Mouse (Mus musculus) right cerebral cortex, postnatal 4 days (tissue): Measurements from ENCODE around the gene Kcnab1.

Source experiments
- DNase-seq: peaks from one replicate; pipeline ENCODE4 v3.0.0-alpha.2; 2022

Kcnab1 gene

DNA sequence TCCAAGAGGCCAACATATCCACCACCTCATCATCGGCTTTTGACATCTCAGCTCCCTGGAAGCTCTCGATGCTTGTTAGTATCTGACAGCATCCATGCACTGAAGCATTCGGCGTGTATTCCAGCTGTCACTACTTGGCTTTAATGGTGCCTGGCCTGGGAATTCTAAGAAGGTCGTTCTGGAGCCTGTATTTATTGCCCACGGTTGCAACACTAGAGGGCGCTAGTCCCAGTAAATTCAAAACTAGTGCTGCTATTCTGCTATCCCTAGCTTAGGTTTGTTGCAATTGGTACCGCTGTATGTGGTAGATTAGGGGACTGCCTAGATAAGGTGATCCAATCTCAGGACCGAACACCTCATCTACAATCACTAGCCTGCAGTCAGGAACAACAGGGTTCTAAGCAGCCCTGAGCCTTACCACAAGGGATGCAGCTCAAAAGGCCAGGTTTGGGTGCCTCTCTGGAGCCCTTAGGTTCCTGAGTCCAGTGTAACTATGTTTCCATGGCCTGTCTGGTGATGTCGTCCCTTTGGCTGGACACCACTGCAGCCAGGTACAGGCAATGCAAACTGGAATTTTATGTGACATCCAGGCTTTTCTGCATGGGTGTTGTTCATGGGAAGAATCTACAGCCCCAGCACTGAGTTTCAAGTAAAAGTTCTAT lies 208.8 kb downstream of the Kcnab1 start:
- peak; percentile 17 for DNase-seq

DNA sequence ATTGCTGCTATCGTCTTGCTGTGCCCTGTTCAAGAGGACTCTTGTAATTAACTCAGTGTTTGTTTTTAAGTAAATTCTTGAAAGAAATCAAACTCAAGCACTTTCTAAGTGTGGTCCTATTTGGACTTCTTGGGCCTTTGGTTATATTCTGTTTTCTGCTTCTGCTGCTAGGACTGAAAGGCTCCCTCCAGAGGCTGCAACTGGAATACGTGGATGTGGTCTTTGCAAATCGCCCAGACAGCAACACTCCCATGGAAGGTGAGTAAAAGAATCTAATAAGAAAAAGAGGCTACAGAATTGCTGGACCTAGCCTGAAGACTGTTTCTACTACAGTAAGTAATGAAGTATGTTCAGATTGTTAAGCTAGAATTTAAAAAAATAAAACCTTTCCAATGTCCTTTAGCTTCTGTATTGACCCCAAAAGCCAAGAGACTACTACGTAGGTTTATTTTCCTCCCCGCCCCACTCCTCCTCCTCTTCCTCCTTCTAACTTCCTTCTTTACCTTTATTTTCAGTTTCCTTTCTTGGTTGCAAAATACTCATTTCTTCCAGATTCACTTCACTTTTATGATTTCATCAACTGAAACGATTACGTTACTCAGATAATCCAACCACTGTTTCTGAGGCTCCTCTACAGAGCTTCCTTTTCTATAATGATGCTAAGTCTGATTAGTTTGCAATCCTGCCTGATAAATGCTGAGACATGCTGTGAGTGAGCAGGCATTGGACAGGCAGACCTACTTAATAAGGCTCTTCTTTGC lies 210.2 kb downstream of the Kcnab1 start:
- no peak for DNase-seq

DNA sequence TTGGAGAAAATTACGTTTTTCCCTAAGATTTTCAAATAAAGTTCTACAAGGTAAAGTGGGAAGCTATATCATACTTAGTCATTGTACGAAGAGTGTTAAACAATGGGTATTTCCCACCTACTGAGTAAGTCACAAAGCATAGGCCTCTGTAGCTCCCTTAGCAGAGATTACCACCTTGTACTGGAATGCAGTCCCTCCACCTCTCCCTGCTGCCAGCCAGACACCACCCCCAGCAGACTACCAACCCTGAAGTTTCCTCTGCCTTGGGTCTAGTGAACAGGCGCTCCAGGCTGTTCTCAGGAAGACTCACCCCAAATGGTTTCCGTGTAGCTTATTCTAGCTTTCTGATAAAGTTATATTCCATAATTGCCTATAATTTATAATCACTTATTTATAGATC lies 211.8 kb downstream of the Kcnab1 start:
- no peak for DNase-seq

DNA sequence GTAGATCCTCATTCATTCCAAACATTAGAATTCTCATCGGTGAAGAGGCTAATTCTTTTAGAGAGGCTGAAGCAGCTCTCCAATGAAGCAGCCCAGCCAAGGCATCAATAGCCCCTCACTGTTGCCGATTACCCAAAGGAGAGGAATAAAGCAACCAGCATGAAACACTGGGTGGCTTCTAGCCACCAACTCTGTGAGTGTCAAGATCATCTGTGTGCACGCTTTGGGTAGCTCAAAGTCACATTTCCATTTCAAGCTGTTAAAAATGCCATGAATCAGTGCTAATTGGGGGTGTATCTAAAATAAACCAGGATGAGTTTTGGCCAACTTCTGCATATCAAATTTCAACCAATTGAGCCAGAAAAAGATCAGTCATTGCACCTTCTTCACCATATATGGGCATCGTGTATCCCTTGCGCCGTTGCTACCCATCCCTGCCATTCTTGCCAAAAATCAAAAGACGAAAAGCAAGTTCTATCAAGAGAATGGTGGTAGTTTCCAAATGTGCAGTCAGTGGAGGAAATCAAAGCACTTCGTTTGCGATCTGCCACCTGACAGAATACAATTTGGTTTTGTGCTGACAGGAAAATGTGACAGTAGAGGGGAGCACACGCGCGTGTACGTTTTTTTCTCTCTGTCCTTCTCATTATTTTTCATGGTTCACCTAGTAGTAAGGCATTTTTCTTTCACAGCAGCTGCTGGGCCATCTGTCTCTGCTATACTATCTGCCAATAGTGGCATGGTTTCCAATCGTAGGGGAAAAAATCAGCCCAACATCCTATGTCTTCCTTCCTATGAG lies 213.0 kb downstream of the Kcnab1 start:
- peak; percentile 14 for DNase-seq

DNA sequence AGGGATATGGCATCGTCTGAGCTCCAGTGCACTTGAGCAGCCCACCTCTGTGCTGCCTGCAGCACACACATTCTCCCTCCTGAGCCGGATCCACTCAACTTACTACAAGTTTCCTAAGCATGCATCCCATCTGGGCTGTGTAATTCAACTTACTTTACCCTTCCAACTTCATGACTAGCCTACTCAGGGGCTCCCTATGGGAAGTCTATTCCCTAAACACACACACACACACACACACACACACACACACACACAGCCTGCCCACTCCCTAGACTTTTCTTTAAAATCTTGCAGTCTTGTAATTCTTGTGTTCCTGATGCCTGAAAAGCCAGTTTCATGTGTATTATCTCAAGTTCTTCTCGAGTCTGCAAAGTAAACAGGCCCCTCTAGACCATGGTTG lies 216.1 kb downstream of the Kcnab1 start:
- DNase-seq = no peak

DNA sequence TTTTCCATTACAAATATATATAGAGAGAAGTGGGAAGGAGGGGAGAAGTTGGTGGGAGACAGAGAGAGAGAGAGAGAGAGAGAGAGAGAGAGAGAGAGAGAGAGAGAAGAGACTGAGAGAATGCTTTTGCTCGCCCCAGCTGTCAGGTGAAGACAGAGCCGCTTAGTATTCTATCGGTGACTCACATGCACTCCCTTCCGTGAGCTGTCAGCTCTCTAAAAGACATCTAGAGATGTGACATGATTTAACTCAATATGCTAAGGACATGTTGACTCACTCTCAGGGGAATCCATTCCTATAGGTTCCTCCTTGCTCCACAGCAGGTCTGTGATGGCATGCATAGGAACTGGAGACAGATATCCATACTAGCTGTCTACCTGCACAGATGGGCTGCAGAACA lies 219.6 kb downstream of the Kcnab1 start:
- no peak for DNase-seq

DNA sequence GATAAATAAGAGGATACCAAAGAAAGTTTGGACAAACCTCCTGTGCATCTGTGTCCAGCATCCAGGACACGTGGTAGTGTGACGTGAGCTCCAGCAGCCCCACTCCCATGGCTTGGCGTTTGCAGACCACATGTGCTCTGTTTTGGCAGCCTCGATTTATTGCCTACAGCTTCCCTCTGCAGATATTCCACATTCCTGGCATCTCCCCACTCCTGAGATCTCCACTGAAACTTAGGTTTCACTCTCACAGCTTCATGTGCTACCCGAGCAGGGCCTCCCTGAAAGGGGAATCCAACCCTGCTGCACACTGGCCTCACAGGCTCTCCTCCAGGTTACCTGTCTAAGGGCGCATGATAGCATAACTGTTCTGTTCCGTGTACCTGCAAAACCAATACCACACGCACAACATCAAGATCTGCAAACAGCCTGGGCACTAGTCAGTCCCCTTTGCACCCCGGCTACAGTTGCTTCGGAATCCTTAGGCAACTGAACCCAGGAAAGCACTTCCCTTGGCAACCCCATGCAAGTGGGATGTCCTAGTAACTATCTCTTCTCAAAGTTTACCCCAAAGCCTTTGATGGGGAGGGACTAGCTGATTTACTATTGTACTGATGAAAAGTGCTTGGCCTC lies 228.8 kb downstream of the Kcnab1 start:
- DNase-seq = no peak

DNA sequence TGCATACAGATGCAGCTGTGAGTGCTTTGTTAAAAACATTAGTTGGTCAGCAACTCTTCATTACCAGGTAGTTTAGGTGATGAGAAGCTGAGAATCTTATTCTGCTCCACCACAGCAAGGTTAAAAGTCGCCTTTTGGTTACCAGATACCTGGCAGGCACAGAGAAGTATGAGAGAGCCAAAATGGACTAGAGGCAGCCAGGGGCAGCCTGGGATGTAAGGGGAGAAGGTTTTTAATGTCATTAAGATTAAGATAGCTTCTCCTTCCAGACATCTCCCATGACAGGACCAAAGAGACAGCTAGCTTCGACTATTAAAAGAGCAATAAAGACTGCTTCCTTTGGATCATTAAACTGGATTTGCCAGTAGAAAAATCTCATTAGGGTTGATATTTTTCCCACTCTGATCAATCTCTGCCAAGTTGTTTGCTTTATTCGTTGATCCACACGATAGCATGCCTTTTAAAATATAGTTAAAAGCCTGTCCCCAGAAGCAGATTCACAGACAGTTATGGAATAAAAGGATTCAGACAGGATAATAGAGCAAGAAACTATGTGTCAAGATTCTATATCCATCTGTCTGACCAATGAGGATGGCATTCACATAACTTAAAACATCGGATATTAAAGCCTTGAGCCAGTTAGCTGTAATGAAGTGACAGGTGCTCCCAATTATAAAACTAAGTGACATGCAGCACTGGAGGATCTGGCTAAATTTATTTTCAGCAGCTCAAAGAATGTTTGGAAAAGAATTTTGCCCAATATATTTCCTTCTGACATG lies 231.2 kb downstream of the Kcnab1 start:
- no peak for DNase-seq

DNA sequence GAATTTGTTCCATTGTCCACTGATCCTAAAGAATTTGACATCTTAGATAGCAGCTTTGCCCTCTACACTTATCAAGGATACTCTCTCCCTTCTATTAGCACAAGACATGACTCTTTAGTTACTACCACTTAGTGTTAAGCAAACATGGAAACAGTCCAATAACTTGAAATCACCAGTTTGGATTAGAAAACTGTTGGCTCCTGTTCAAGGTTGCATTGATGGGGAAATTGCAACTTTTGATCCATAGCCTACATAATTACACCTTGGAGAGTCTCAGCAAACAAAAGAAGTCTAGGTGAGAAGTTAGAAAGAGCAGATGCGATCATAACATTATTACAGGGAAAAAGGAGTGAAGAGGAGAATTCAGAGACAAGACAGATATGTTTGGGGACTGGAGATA lies 237.0 kb downstream of the Kcnab1 start:
- no peak for DNase-seq

DNA sequence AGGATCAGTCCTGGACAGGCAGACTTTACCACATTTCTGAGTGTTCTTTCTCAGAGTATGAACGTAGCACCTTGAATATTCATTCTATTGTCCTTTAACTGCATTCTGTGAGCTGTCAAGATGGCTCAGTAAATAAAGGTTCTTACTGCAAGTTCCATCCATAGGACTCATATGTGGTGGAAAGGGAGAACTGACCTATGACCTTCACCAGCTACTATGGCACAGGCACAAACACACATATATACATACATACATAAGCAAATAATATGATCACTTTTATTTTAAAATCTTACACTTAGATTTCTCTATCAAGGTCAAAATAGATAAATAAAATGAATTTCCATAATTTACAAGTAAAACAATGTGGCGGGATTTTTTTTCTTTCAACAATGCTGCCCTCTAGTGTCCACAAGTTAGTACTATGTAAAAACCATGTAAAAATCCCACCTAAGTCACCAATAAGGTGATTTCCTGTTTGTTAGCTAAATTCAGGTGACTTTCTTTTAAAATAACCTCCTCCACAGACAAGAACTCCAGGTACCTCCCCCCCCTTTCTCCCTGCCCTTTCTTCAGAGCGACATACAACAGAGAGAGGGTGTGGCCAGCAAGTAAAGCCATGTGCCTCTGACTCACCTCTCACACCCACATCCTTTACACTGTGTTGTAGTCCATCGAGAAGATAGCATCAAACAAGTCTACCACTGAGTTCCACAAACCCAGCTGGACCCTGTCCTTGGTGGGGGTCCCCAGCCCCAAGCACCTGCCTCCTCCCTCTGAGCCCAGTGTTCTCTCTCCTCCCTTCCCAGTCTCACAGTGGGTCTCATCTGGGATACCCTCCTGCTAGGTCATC lies 243.3 kb downstream of the Kcnab1 start:
- DNase-seq = no peak

DNA sequence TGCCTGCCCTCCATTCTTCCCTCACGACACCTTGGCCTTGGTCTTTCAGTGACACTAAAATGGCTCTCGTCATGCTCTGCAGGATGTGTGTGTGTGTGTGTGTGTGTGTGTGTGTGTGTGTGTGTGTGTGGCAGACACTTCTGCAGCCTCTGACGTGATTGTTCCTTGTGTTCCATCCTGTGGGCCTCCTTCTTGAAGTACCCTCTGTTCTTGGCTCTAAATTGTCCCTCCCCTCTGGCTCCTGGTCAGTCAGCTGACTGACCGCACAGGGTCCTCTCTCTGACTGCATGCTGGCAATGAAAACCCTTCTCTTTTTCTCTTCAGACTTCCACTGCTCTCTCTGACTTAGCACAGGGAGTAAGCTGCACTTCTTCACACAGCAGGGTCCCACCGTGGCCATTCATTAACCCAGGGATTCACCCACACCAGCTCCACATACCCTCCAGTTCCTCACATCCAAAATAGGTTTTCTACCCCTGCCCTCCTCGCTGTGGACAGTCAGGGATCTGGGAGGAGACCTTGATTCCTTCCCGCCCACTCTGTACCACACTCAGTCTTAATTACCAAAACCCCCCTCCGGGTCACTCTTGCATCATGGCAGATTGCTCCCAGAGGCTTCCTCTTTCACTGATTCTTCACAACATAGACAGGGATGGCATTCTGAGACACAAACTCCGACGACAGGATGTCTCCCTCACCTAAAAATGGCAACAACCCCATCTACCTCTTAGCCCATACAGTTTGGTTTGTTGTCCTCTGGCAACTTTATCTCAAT lies 244.3 kb downstream of the Kcnab1 start:
- no peak for DNase-seq

DNA sequence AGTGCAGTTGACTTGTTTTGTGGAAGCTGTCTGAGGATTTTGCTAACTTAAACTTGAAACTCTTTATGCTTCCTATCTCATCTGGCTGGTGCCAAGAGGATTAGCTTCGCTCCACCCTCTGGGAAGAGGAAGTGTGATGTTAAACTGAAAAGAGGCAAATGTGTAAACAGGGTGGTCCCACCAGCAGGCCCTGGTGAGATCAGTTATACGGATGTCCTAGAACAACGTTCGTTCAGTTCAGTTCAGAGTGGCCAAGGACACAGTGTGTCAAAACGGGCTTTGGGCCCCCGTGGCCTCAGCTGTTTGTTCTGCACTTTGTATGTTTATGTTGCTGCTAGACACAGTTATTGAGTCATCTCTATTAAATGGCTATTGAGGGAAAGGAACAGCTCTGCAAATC lies 246.3 kb downstream of the Kcnab1 start:
- no peak for DNase-seq

DNA sequence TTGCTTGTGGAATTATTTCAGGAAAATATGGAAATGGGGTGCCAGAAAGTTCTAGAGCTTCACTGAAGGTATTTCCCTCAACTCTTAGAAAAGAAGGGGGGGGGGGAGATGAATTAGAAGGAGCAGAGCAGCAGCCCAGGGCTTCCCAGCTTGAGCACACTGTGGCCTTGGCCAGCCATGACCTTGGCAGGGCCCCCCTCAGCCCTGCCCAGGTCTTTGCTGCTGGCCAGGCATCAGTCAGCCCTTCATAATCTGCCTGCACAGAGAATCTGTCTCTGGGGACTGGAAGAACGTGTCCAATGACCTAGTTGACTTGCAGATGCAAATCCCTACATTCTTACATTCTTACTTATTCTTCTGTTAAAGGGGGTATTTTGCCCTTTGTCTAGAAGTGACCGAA lies 249.1 kb downstream of the Kcnab1 start:
- DNase-seq = no peak

DNA sequence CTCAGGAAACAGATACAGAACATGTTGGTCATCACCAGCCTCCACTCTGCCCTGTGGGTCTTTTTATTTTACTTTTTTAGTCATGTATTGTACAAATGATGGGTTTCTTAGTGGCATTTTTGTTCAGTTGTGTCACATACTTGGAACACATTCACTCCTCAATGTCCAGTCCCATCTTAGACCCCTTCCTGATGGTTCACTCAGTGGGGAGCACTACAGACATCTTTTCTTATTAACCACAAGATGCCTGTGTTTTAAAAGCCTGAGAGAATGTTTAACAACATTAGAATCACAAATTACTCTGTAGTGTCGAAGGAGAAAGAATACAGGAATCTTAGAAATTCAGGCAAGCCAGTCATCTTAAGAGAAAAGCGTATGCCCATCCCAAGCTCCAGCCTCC lies 249.7 kb downstream of the Kcnab1 start:
- DNase-seq = no peak

DNA sequence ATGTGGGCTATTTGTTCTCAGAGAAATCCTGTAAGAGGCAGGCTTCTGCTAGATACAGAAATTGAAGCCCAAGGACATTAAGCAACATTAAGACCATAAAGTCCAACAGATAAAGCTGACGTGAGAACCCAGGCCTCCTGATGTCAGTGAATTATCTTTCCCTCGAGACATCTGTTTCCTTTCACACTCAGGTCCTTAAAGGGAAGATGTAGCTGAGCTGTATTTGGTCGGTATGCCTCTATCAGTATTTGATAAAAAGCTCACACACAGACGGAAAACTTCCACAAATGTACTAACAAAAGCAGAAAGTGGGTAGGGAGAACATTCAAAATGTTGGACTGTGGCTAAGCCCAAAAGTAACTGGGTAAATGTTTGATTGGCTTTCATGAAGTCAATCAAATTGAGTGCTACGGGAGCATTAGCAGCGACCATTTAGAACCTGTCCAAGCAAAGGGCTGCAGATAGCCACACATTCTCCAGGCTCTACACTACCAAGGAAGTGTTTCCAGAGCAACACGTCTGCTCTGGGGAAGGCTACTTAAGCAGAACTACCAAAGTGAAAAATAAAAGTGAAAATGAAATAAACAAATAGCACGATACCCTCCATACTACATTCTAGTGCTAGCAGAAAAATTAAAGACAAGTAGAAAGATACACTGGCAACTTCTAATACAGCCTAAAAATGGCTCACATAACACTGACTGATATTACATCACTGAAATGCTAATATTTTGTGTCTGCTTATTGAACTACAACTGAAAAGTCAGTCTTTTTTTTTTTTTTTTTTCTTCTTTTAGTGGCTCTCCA lies 251.2 kb downstream of the Kcnab1 start:
- no peak for DNase-seq

DNA sequence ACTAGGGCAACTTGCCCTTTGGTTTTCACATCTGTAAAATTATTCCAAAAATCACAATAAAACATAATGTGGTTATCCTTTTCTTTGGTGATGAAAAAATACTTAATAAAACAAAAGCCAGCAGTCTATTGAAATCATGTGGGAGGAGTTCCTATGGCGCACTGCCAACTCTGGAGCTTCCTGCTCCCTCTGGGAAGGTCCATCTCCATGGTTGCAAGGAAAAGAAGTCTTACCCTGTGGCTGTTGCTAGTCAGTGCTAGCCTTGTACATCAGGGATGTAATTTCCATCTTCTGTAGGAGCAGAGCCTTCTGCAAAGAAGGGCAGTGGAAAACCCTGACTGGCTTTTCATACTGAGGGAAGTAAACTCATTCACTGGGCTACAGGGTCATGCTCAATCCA lies 254.3 kb downstream of the Kcnab1 start:
- DNase-seq = no peak

DNA sequence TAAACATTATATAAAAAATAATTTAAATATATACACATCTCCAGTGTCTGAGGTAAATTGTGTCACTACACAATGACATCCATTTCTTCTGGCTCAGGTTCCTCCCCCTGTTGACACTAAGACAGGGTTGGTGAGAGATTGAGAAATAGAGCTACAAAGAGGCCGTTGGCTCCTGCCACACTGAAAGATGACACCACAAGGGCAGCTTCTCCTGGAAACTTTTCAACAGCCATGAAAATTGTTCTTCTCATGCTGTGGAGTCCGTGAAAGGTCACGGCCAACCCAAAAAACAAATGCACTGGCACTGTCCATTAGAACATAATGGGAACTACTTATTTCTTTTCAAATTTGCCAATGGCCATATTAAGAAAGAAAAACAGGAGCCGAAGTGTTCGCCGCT lies 256.0 kb downstream of the Kcnab1 start:
- no peak for DNase-seq

DNA sequence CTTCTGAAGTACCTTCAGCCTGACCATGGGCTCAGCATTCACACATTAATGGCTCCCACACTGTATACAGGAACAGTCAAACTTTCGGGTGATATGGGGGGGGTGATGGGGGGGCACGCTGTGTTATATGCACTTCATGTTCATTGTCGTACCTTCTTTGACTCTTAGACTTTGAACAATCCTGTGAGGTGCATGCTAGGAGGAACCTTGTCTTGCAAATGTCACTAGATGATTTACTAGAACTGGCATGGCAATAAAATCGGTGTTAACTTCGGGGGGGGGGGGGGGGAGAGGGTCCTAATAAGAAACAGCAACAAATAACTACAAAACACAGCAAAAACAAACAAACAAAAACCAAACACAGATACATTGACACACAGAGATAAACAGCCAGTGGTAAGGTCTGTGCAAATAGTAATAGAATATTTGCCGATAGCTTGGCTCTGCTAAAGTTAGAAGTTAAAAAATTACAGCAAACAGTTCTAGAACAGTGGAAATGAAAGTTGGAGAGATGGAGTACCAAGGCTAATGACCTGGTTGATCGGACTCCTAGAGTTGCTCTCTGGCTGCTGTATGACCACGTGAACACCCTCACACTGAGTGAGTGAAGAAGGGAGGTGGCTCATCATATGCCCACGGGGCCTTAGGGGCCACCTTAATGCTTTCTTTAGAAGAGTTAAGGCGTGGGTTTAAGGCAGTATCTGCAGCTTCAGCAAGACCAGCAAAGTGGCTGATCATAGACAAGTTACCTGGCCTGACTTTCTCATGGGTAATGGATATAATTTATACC lies 256.9 kb downstream of the Kcnab1 start:
- DNase-seq = no peak

DNA sequence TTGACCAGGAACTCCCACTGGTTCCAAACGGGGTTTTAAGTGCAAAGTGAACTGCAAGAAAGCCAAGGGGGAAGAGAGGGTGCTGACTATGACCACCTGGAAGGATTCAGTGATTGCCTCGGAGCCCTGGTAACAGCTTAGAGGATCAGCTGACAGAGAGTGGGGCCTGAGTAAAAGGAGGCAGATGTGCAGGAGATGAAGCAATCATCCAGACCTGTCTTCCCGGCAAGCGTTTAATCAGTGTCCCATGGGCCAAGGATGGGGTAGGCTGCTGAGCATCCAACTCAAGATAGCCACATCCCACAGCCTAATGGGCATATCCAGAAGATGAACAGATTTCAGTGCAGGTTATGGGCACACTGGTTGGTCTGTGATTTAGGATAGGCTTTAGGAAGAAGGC lies 258.8 kb downstream of the Kcnab1 start:
- DNase-seq = no peak
